Mouse (Mus musculus) MEL (cell line): ENCODE results near the gene Nap1l5. TPM values are rescaled to one million over a fixed set of nuclear protein-coding genes. Genes with fewer than 3 reads are reported as not detected.

ENCODE experiments used
- DNase-seq: peaks from one replicate; pipeline ENCODE4 v3.0.0; 2011; ENCODE audit warnings: low read depth, low spot score
- H3K27ac ChIP-seq: 2 replicates; pipeline ENCODE4 v1.5.1; 2012; ENCODE audit warnings: low read depth, mild to moderate bottlenecking, control low read depth, low read length, moderate library complexity; ENCODE audit not compliant: control insufficient read depth
- H3K27me3 ChIP-seq, 2 experiments: fragments of 150-350 bp in 1 of 2; sonication (generic) in 1 of 2; 2 replicates each; pipeline ENCODE4 v1.6.1; 2012; ENCODE audit warnings: low read length in 2 of 2, mild to moderate bottlenecking in 2 of 2, improper control_type of control experiment in 1 of 2, moderate library complexity in 1 of 2; ENCODE audit not compliant: insufficient read depth in 2 of 2, control insufficient read depth in 1 of 2
- H3K36me3 ChIP-seq, 2 experiments: 2 replicates each; pipeline ENCODE4 v1.6.1; 2012 to 2014; ENCODE audit warnings: low read length in 2 of 2, improper control_type of control experiment in 1 of 2, inconsistent platforms in 1 of 2, mild to moderate bottlenecking in 1 of 2; ENCODE audit not compliant: insufficient read depth in 2 of 2, control insufficient read depth in 1 of 2
- H3K4me1 ChIP-seq, 2 experiments: fragments of 150-350 bp in 1 of 2; sonication (generic) in 1 of 2; 2 replicates each; pipeline ENCODE4 v1.6.1; 2012; ENCODE audit warnings: low read length in 2 of 2, improper control_type of control experiment in 1 of 2, mild to moderate bottlenecking in 1 of 2; ENCODE audit not compliant: insufficient read depth in 2 of 2, control insufficient read depth in 1 of 2
- H3K4me3 ChIP-seq, 2 experiments: fragments of 150-350 bp in 1 of 2; sonication (generic) in 1 of 2; 2 replicates each; pipeline ENCODE4 v1.5.1; 2012; ENCODE audit warnings: low read depth in 2 of 2, low read length in 2 of 2, mild to moderate bottlenecking in 2 of 2, moderate library complexity in 2 of 2, control low read depth in 1 of 2, improper control_type of control experiment in 1 of 2; ENCODE audit not compliant: control insufficient read depth in 1 of 2, insufficient read depth in 1 of 2
- H3K79me2 ChIP-seq: 2 replicates; pipeline ENCODE4 v1.6.1; 2012; ENCODE audit warnings: mild to moderate bottlenecking, low read length, moderate library complexity; ENCODE audit not compliant: control insufficient read depth, poor library complexity, insufficient read depth
- H3K9ac ChIP-seq: 2 replicates; pipeline ENCODE4 v1.6.1; 2012; ENCODE audit warnings: low read depth, mild to moderate bottlenecking, control low read depth, low read length, moderate library complexity; ENCODE audit not compliant: control insufficient read depth, poor library complexity, severe bottlenecking
- H3K9me3 ChIP-seq: fragments of 150-350 bp; sonication (generic); replicated peaks from 2 replicates; pipeline ENCODE4 v1.6.1; 2012; ENCODE audit warnings: mild to moderate bottlenecking, low read length, improper control_type of control experiment, moderate library complexity; ENCODE audit not compliant: insufficient read depth
- BHLHE40 ChIP-seq: IDR thresholded peaks from 2 replicates; pipeline ENCODE4 v1.6.1; 2012; ENCODE audit warnings: low read depth, mild to moderate bottlenecking, inconsistent platforms, low read length, improper control_type of control experiment, borderline replicate concordance
- E2F4 ChIP-seq: IDR thresholded peaks from 2 replicates; pipeline ENCODE4 v1.6.1; 2011; ENCODE audit warnings: low read depth, low read length, improper control_type of control experiment, borderline replicate concordance
- GABPA ChIP-seq: IDR thresholded peaks from 2 replicates; pipeline ENCODE4 v1.6.1; 2012; ENCODE audit warnings: low read depth, mild to moderate bottlenecking, inconsistent platforms, low read length, improper control_type of control experiment, moderate library complexity
- GATA1 ChIP-seq: IDR thresholded peaks from 2 replicates; pipeline ENCODE4 v1.6.1; 2011; ENCODE audit warnings: low read depth, low read length, improper control_type of control experiment
- MAFK ChIP-seq: IDR thresholded peaks from 2 replicates; pipeline ENCODE4 v1.6.1; 2011; ENCODE audit warnings: low read depth, mild to moderate bottlenecking, low read length, improper control_type of control experiment, borderline replicate concordance
- MEF2A ChIP-seq: IDR thresholded peaks from 2 replicates; pipeline ENCODE4 v1.6.1; 2014; ENCODE audit warnings: low read depth, mild to moderate bottlenecking, inconsistent platforms, low read length, improper control_type of control experiment; ENCODE audit not compliant: poor library complexity, insufficient replicate concordance, severe bottlenecking; ENCODE audit errors: extremely low read depth
- MXI1 ChIP-seq: IDR thresholded peaks from 2 replicates; pipeline ENCODE4 v1.6.1; 2011; ENCODE audit warnings: mild to moderate bottlenecking, low read depth, low read length, improper control_type of control experiment
- MYC ChIP-seq: IDR thresholded peaks from 2 replicates; pipeline ENCODE4 v1.6.1; 2011; ENCODE audit warnings: low read depth, mild to moderate bottlenecking, low read length, improper control_type of control experiment, moderate library complexity
- POLR2A ChIP-seq, 2 experiments: IDR thresholded peaks; 2 replicates each; pipeline ENCODE4 v1.6.1; 2011 to 2012; ENCODE audit warnings: low read length in 2 of 2, mild to moderate bottlenecking in 2 of 2, control low read depth in 1 of 2, improper control_type of control experiment in 1 of 2, low read depth in 1 of 2, moderate library complexity in 1 of 2; ENCODE audit not compliant: control insufficient read depth in 1 of 2, insufficient read depth in 1 of 2, poor library complexity in 1 of 2
- POLR2AphosphoS2 ChIP-seq: IDR thresholded peaks from 2 replicates; pipeline ENCODE4 v1.6.1; 2011; ENCODE audit warnings: low read length, improper control_type of control experiment
- POLR2AphosphoS5 ChIP-seq: IDR thresholded peaks from 2 replicates; pipeline ENCODE4 v1.6.1; 2012; ENCODE audit warnings: low read depth, borderline replicate concordance, mild to moderate bottlenecking, inconsistent platforms, low read length, moderate library complexity, mixed read lengths
- RCOR1 ChIP-seq: IDR thresholded peaks from 2 replicates; pipeline ENCODE4 v1.6.1; 2012; ENCODE audit warnings: low read depth, mild to moderate bottlenecking, inconsistent platforms, low read length, improper control_type of control experiment
- SIN3A ChIP-seq: IDR thresholded peaks from 2 replicates; pipeline ENCODE4 v1.6.1; 2012; ENCODE audit warnings: low read length, improper control_type of control experiment, inconsistent platforms
- SMC3 ChIP-seq: IDR thresholded peaks from 2 replicates; pipeline ENCODE4 v1.6.1; 2011; ENCODE audit warnings: low read depth, low read length, improper control_type of control experiment
- TAL1 ChIP-seq: IDR thresholded peaks from 2 replicates; pipeline ENCODE4 v1.6.1; 2012; ENCODE audit warnings: mild to moderate bottlenecking, inconsistent platforms, low read length, moderate library complexity, mixed read lengths
- TBP ChIP-seq: IDR thresholded peaks from 2 replicates; pipeline ENCODE4 v1.8.0; 2011; ENCODE audit warnings: low read depth, low read length, improper control_type of control experiment
- USF1 ChIP-seq: IDR thresholded peaks from 2 replicates; pipeline ENCODE4 v1.6.1; 2014; ENCODE audit warnings: low read depth, mild to moderate bottlenecking, inconsistent platforms, low read length, improper control_type of control experiment, moderate library complexity
- ZKSCAN1 ChIP-seq: IDR thresholded peaks from 2 replicates; pipeline ENCODE4 v1.6.1; 2012; ENCODE audit warnings: low read depth, mild to moderate bottlenecking, inconsistent platforms, low read length, improper control_type of control experiment, moderate library complexity
- polyA plus RNA-seq, 2 experiments: library from polyadenylated mRNA; stranded (reverse) in 1 of 2; unstranded in 1 of 2; fragments of >175 nt in 1 of 2; fragments of >200 nt in 1 of 2; gene quantifications; 2 replicates each; pipeline versions ENCODE4 v1.2.1 to v1.2.4; 2012; ENCODE audit warnings: low replicate concordance in 2 of 2, low read depth in 1 of 2; ENCODE audit not compliant: insufficient read length in 2 of 2, insufficient read depth in 1 of 2, missing spikeins in 1 of 2
- total RNA-seq: library from RNA; depleted of rRNA; stranded (reverse); fragments of 300-350 nt; gene quantifications from 2 replicates; pipeline ENCODE4 v1.2.3, GENCODE M21; 2012

The Nap1l5 gene
- total and polyA plus RNA-seq, 3 experiments: 0.06 TPM; not detected in 2

- no peaks in the 10 kb centered on the region for H3K79me2 ChIP-seq
- TF ChIP-seq POLR2AphosphoS2 (no peak), ZKSCAN1 (no peak), BHLHE40 (no peak), RCOR1 (no peak), MXI1 (no peak), E2F4 (no peak), USF1 (no peak), TBP (no peak), GATA1 (no peak), GABPA (no peak), MEF2A (no peak), POLR2AphosphoS5 (no peak), POLR2A (IDR thresholded peaks at IDR 0.05; ENCODE audit: control insufficient read depth in 1 of 2, insufficient read depth in 1 of 2, low read depth in 1 of 2, low read length in 2 of 2, poor library complexity in 1 of 2) (no peak), MAFK (no peak), TAL1 (no peak)
- TF ChIP-seq, all 39 proteins: peak for 0
- no peaks in the 10 kb centered on the region for H3K4me1 ChIP-seq
- no peak overlapping the region for H3K9ac ChIP-seq
- DNase-seq: no peak
- no peak overlapping the region for H3K27ac ChIP-seq
- no peaks in the 10 kb centered on the region for H3K27me3 ChIP-seq
- H3K4me3 ChIP-seq: no peak overlapping the region
- no peaks in the 10 kb centered on the region for H3K36me3 ChIP-seq
- no peaks in the 10 kb centered on the region for H3K9me3 ChIP-seq
These were observed 10.2 kb downstream of the Nap1l5 start for GRCm38 (mm10) chr6:58896648-58897047.

GRCm38 (mm10) chr6:58894994-58895393, 11.9 kb downstream of the Nap1l5 start:
- Histone ChIP-seq H3K9me3 (no peaks in the 10 kb centered on the region), H3K36me3 (peaks cover 0 to 6% of the 10 kb centered on the region in 2 experiments; a peak in 2 of 4 replicates), H3K4me1 (peaks cover 3 to 8% of the 10 kb centered on the region in 2 experiments; a peak in 3 of 4 replicates), H3K27me3 (no peaks in the 10 kb centered on the region), H3K79me2 (no peaks in the 10 kb centered on the region), H3K27ac (no peak overlapping the region), H3K9ac (no peak overlapping the region), H3K4me3 (no peak overlapping the region)
- DNase-seq: no peak
- TF ChIP-seq SIN3A: no peak
- TF ChIP-seq SMC3: no peak
- TF ChIP-seq MYC: no peak
